Mouse (Mus musculus): ENCODE measurements around the gene Mrps35. TPM values are rescaled to one million over a fixed set of nuclear protein-coding genes. Genes with fewer than 3 reads are reported as not detected.
A peak's percentile ranks its signal among the peaks of the same experiment; 100 is the strongest.

The Mrps35 gene
- 2.7 and 3.1 TPM in 2 replicates for polyA plus RNA-seq (2012; rRNA removed)

GRCm38 (mm10) chr6:147042291-147043290 is at the start of gene Mrps35:
Gene Mrps35 (plus strand): TSS chr6:147042764.
- H3K27me3 ChIP-seq (ENCODE audit: control insufficient read depth, insufficient read depth, low read length), result no peaks in the 10 kb centered on the region
- H3K4me3 ChIP-seq (ENCODE audit: control insufficient read depth, low read depth, low read length), result peak within 1 kb of the TSS; percentile 97
- TF ChIP-seq CTCF (IDR thresholded peaks at IDR 0.05; ENCODE audit: control insufficient read depth, insufficient read depth, insufficient replicate concordance, low read depth, low read length), result no peak
- peak; percentile 80 for TF ChIP-seq POLR2A (IDR thresholded peaks at IDR 0.05; ENCODE audit: control insufficient read depth, low read depth, low read length)
- peak within 1 kb of the TSS; percentile 86 for H3K27ac ChIP-seq (ENCODE audit: control insufficient read depth, insufficient read depth, low read depth, low read length)
- peaks cover 1% of the 10 kb centered on the region; the same call in 1 of the 2 replicates for H3K36me3 ChIP-seq (ENCODE audit: control insufficient read depth, insufficient read depth, low read length)
- H3K4me1 ChIP-seq (ENCODE audit: control insufficient read depth, insufficient read depth, low read length), result peaks cover 3% of the 10 kb centered on the region; the same call in 1 of the 2 replicates

- TF ChIP-seq CTCF (IDR thresholded peaks at IDR 0.05; ENCODE audit: control insufficient read depth, insufficient read depth, insufficient replicate concordance, low read depth, low read length), result no peak
- no peak for TF ChIP-seq POLR2A (IDR thresholded peaks at IDR 0.05; ENCODE audit: control insufficient read depth, low read depth, low read length)
- H3K27ac ChIP-seq (ENCODE audit: control insufficient read depth, insufficient read depth, low read depth, low read length), result no peak overlapping the region
- H3K27me3 ChIP-seq (ENCODE audit: control insufficient read depth, insufficient read depth, low read length), result no peaks in the 10 kb centered on the region
- no peaks in the 10 kb centered on the region for H3K36me3 ChIP-seq (ENCODE audit: control insufficient read depth, insufficient read depth, low read length)
- no peaks in the 10 kb centered on the region for H3K4me1 ChIP-seq (ENCODE audit: control insufficient read depth, insufficient read depth, low read length)
- no peak overlapping the region for H3K4me3 ChIP-seq (ENCODE audit: control insufficient read depth, low read depth, low read length)
Observed at GRCm38 (mm10) chr6:146994236-146994635, 48.3 kb upstream of the Mrps35 start.

GRCm38 (mm10) chr6:146995391-146995790 is 47.2 kb upstream of the Mrps35 start:
- H3K27me3 ChIP-seq (ENCODE audit: control insufficient read depth, insufficient read depth, low read length), result no peaks in the 10 kb centered on the region
- H3K4me1 ChIP-seq (ENCODE audit: control insufficient read depth, insufficient read depth, low read length), result no peaks in the 10 kb centered on the region
- no peaks in the 10 kb centered on the region for H3K36me3 ChIP-seq (ENCODE audit: control insufficient read depth, insufficient read depth, low read length)
- TF ChIP-seq POLR2A (IDR thresholded peaks at IDR 0.05; ENCODE audit: control insufficient read depth, low read depth, low read length) (no peak), CTCF (IDR thresholded peaks at IDR 0.05; ENCODE audit: control insufficient read depth, insufficient read depth, insufficient replicate concordance, low read depth, low read length) (no peak)
- no peak overlapping the region for H3K4me3 ChIP-seq (ENCODE audit: control insufficient read depth, low read depth, low read length)
- H3K27ac ChIP-seq (ENCODE audit: control insufficient read depth, insufficient read depth, low read depth, low read length), result no peak overlapping the region

GRCm38 (mm10) chr6:146995878-146996277 is 46.7 kb upstream of the Mrps35 start:
- no peaks in the 10 kb centered on the region for H3K36me3 ChIP-seq (ENCODE audit: control insufficient read depth, insufficient read depth, low read length)
- TF ChIP-seq CTCF (IDR thresholded peaks at IDR 0.05; ENCODE audit: control insufficient read depth, insufficient read depth, insufficient replicate concordance, low read depth, low read length) (no peak), POLR2A (IDR thresholded peaks at IDR 0.05; ENCODE audit: control insufficient read depth, low read depth, low read length) (no peak)
- no peak overlapping the region for H3K4me3 ChIP-seq (ENCODE audit: control insufficient read depth, low read depth, low read length)
- H3K27ac ChIP-seq (ENCODE audit: control insufficient read depth, insufficient read depth, low read depth, low read length), result no peak overlapping the region
- no peaks in the 10 kb centered on the region for H3K27me3 ChIP-seq (ENCODE audit: control insufficient read depth, insufficient read depth, low read length)
- H3K4me1 ChIP-seq (ENCODE audit: control insufficient read depth, insufficient read depth, low read length), result no peaks in the 10 kb centered on the region

- H3K36me3 ChIP-seq (ENCODE audit: control insufficient read depth, insufficient read depth, low read length), result no peaks in the 10 kb centered on the region
- no peak overlapping the region for H3K4me3 ChIP-seq (ENCODE audit: control insufficient read depth, low read depth, low read length)
- H3K27ac ChIP-seq (ENCODE audit: control insufficient read depth, insufficient read depth, low read depth, low read length), result no peak overlapping the region
- no peaks in the 10 kb centered on the region for H3K4me1 ChIP-seq (ENCODE audit: control insufficient read depth, insufficient read depth, low read length)
- no peak for TF ChIP-seq CTCF (IDR thresholded peaks at IDR 0.05; ENCODE audit: control insufficient read depth, insufficient read depth, insufficient replicate concordance, low read depth, low read length)
- H3K27me3 ChIP-seq (ENCODE audit: control insufficient read depth, insufficient read depth, low read length), result no peaks in the 10 kb centered on the region
Observed at GRCm38 (mm10) chr6:146997006-146997405, 45.6 kb upstream of the Mrps35 start.

- H3K27ac ChIP-seq (ENCODE audit: control insufficient read depth, insufficient read depth, low read depth, low read length), result no peak overlapping the region
- no peak overlapping the region for H3K4me3 ChIP-seq (ENCODE audit: control insufficient read depth, low read depth, low read length)
- no peaks in the 10 kb centered on the region for H3K36me3 ChIP-seq (ENCODE audit: control insufficient read depth, insufficient read depth, low read length)
- H3K4me1 ChIP-seq (ENCODE audit: control insufficient read depth, insufficient read depth, low read length), result peaks cover 2% of the 10 kb centered on the region; the same call in 1 of the 2 replicates
- TF ChIP-seq POLR2A (IDR thresholded peaks at IDR 0.05; ENCODE audit: control insufficient read depth, low read depth, low read length) (no peak), CTCF (IDR thresholded peaks at IDR 0.05; ENCODE audit: control insufficient read depth, insufficient read depth, insufficient replicate concordance, low read depth, low read length) (no peak)
- no peaks in the 10 kb centered on the region for H3K27me3 ChIP-seq (ENCODE audit: control insufficient read depth, insufficient read depth, low read length)
Observed at GRCm38 (mm10) chr6:146998710-146999109, 43.9 kb upstream of the Mrps35 start.

GRCm38 (mm10) chr6:146999302-146999701 is 43.3 kb upstream of the Mrps35 start:
- Histone ChIP-seq H3K4me1 (ENCODE audit: control insufficient read depth, insufficient read depth, low read length) (peaks cover 2% of the 10 kb centered on the region; the same call in 1 of the 2 replicates), H3K27me3 (ENCODE audit: control insufficient read depth, insufficient read depth, low read length) (no peaks in the 10 kb centered on the region), H3K27ac (ENCODE audit: control insufficient read depth, insufficient read depth, low read depth, low read length) (no peak overlapping the region), H3K4me3 (ENCODE audit: control insufficient read depth, low read depth, low read length) (no peak overlapping the region), H3K36me3 (ENCODE audit: control insufficient read depth, insufficient read depth, low read length) (no peaks in the 10 kb centered on the region)
- TF ChIP-seq POLR2A (IDR thresholded peaks at IDR 0.05; ENCODE audit: control insufficient read depth, low read depth, low read length) (no peak), CTCF (IDR thresholded peaks at IDR 0.05; ENCODE audit: control insufficient read depth, insufficient read depth, insufficient replicate concordance, low read depth, low read length) (no peak)
